Mouse (Mus musculus): ENCODE measurements around the gene Taf12. TPM values are rescaled to one million over a fixed set of nuclear protein-coding genes. Genes with fewer than 3 reads are reported as not detected.

Gene Taf12
- total RNA-seq, 1 experiment: 21.9 TPM

DNA sequence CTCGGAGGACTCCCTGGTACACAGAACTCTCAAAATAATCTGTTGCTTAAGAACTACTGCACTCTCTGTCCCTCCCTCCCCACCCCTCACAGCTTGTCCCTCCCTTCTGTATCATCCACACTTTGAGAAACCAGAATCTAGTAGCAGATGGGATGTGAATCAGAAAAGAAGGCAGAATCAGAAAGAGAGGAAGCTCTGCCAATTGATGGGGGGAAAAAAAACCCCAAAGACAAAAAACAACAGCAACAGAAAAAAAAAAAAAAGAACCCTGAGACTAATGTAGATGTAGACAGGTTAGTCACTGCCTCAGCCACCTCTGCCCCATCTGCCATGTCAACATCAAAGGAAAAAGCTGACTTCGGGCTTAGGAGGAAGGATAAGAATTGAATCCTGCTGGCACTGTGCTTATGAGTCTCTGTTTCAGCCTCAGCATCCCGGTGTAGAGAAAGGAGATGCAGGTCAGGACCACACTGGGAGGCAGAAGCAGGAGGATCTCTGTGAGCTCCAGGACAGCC lies 7.3 kb upstream of the Taf12 start:
- TF ChIP-seq ZNF384 (IDR thresholded peaks at IDR 0.05; ENCODE audit: low read depth, low read length) (no peak), HCFC1 (IDR thresholded peaks at IDR 0.05; ENCODE audit: borderline replicate concordance, insufficient read depth, low read length) (no peak), MAFK (IDR thresholded peaks at IDR 0.05; ENCODE audit: insufficient read depth, low read depth, low read length) (no peak), ZC3H11A (IDR thresholded peaks at IDR 0.05; ENCODE audit: borderline replicate concordance, low read depth, low read length) (no peak), CHD2 (IDR thresholded peaks at IDR 0.05; ENCODE audit: low read depth, low read length) (no peak)
- no peak overlapping the region for H3K27ac ChIP-seq (ENCODE audit: insufficient read depth, low read depth, low read length, poor library complexity, severe bottlenecking)
- H3K9me3 ChIP-seq (ENCODE audit: control insufficient read depth, insufficient read depth, low read depth, low read length): no peaks in the 10 kb centered on the region
- 0 out of 4 replicates have a peak, but pooled peaks cover 0 to under 1% of the 10 kb centered on the region in 2 experiments for H3K4me1 ChIP-seq (ENCODE audit: control insufficient read depth in 2 of 2, insufficient read depth in 2 of 2, low read length in 2 of 2, poor library complexity in 1 of 2)
- no peak overlapping the region for H3K4me3 ChIP-seq (ENCODE audit: insufficient read depth in 1 of 2, low read depth in 1 of 2, low read length in 2 of 2, poor library complexity in 1 of 2, severe bottlenecking in 1 of 2)
- in situ Hi-C loops (cut with MboI; ENCODE audit: low sequenced_read_pairs in 2 of 2, unreplicated experiment in 2 of 2): no loop called here
- H3K9ac ChIP-seq (ENCODE audit: insufficient read depth, low read depth, low read length, poor library complexity, severe bottlenecking): no peak overlapping the region
- no peak for DNase-seq (ENCODE audit: low read depth, low spot score)
- no peaks in the 10 kb centered on the region for H3K36me3 ChIP-seq (ENCODE audit: control insufficient read depth, insufficient read depth, low read length, poor library complexity, severe bottlenecking)

DNA sequence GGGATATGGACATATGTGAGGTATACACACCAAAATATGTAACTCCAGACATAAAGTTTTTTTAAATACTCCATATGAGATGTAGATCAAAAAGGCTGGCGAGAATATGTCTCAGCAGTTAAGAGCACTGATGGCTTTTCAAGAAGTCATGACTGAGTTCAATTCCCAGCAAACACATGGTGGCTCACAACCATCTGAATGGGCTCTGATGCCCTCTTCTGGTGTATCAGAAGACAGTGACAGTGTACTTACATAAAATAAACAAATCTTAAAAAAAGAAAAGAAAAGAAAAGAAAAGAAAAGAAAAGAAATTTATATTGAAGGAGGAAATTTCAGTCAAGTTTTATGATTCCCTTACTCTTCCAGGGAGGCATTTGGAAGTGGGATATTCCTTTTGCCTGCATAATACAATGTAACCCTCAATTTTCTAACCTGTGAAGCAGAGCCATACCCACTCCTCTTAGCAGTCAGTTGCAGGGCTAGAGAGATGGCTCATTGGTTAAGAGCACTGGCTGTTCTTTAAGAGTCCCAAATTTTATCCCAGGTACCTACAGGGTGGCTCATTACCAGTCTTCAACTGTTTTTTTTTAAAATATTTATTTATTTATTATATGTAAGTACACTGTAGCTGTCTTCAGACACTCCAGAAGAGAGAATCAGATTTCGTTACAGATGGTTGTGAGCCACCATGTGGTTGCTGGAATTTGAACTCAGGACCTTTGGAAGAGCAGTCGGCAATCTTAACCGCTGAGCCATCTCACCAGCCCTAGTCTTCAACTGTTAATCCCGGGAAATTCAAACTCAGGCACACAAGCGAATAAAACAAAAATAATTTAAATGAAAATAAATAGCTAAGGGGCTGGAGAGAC lies 5.1 kb upstream of the Taf12 start:
- TF ChIP-seq MAFK (IDR thresholded peaks at IDR 0.05; ENCODE audit: insufficient read depth, low read depth, low read length) (no peak), ZC3H11A (IDR thresholded peaks at IDR 0.05; ENCODE audit: borderline replicate concordance, low read depth, low read length) (no peak), ZNF384 (IDR thresholded peaks at IDR 0.05; ENCODE audit: low read depth, low read length) (no peak), HCFC1 (IDR thresholded peaks at IDR 0.05; ENCODE audit: borderline replicate concordance, insufficient read depth, low read length) (no peak), CHD2 (IDR thresholded peaks at IDR 0.05; ENCODE audit: low read depth, low read length) (no peak)
- in situ Hi-C loops (cut with MboI; ENCODE audit: low sequenced_read_pairs in 2 of 2, unreplicated experiment in 2 of 2): no loop called here
- Histone ChIP-seq H3K27ac (ENCODE audit: insufficient read depth, low read depth, low read length, poor library complexity, severe bottlenecking) (no peak overlapping the region), H3K9me3 (ENCODE audit: control insufficient read depth, insufficient read depth, low read depth, low read length) (no peaks in the 10 kb centered on the region), H3K4me1 (ENCODE audit: control insufficient read depth in 2 of 2, insufficient read depth in 2 of 2, low read length in 2 of 2, poor library complexity in 1 of 2) (peaks cover 0 to 3% of the 10 kb centered on the region in 2 experiments; a peak in 2 of 4 replicates), H3K36me3 (ENCODE audit: control insufficient read depth, insufficient read depth, low read length, poor library complexity, severe bottlenecking) (no peaks in the 10 kb centered on the region), H3K4me3 (ENCODE audit: insufficient read depth in 1 of 2, low read depth in 1 of 2, low read length in 2 of 2, poor library complexity in 1 of 2, severe bottlenecking in 1 of 2) (no peak overlapping the region), H3K9ac (ENCODE audit: insufficient read depth, low read depth, low read length, poor library complexity, severe bottlenecking) (no peak overlapping the region)
- no peak for DNase-seq (ENCODE audit: low read depth, low spot score)

DNA sequence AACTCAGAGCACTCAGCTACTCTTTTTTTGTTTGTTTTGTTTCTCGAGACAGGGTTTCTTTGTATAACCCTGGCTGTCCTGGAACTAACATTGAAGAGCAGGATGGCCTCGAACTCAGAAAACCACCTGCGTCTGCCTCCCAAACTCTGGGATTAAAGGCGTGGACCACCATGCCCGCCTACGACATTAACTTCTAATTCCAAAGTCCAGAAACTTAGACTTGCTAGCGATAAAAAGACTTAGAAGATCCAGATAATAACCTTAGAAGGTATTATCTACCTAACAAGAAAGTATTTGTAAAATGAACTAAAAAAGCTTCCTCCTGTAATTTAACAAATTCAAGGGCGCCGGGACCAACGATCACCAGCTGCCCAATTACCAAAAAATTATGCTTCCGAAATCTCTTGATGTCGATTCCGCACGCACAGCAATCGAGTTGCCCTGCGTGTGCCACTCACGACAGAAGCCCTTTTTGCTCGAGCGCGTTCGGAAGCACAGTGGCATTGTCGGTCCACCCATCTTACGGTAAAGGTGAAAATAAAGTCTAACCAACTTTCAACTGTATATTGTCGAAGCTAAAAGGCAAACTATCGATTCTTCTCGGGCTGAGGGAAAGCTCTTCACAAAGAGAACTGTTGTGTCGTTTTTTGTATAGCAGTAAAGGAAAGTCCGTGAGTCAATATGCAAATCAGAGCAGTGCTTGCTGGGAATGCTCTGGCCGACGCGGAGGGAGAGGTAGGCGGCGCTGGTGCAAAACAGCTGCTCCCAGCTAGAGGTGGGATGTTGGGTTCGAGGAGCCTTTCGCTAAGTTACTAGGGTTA lies 4.2 kb upstream of the Taf12 start:
- Histone ChIP-seq H3K27ac (ENCODE audit: insufficient read depth, low read depth, low read length, poor library complexity, severe bottlenecking) (peak overlapping the region; percentile 72), H3K36me3 (ENCODE audit: control insufficient read depth, insufficient read depth, low read length, poor library complexity, severe bottlenecking) (no peaks in the 10 kb centered on the region), H3K4me3 (ENCODE audit: insufficient read depth in 1 of 2, low read depth in 1 of 2, low read length in 2 of 2, poor library complexity in 1 of 2, severe bottlenecking in 1 of 2) (0 out of 4 replicates have a peak overlapping the region, but pooled peaks have one; percentile 6 to 27), H3K9ac (ENCODE audit: insufficient read depth, low read depth, low read length, poor library complexity, severe bottlenecking) (peak overlapping the region; percentile 60; the same call in 1 of the 2 replicates), H3K9me3 (ENCODE audit: control insufficient read depth, insufficient read depth, low read depth, low read length) (no peaks in the 10 kb centered on the region), H3K4me1 (ENCODE audit: control insufficient read depth in 2 of 2, insufficient read depth in 2 of 2, low read length in 2 of 2, poor library complexity in 1 of 2) (peaks cover 0 to 3% of the 10 kb centered on the region in 2 experiments; a peak in 2 of 4 replicates)
- in situ Hi-C loops (cut with MboI; ENCODE audit: low sequenced_read_pairs in 2 of 2, unreplicated experiment in 2 of 2): no loop called here
- peak; percentile 87; the same call in 1 of the 2 replicates for TF ChIP-seq HCFC1 (IDR thresholded peaks at IDR 0.05; ENCODE audit: borderline replicate concordance, insufficient read depth, low read length)
- no peak; the same call in 1 of the 2 replicates for TF ChIP-seq ZNF384 (IDR thresholded peaks at IDR 0.05; ENCODE audit: low read depth, low read length)
- peak; percentile 83 for DNase-seq (ENCODE audit: low read depth, low spot score)

DNA sequence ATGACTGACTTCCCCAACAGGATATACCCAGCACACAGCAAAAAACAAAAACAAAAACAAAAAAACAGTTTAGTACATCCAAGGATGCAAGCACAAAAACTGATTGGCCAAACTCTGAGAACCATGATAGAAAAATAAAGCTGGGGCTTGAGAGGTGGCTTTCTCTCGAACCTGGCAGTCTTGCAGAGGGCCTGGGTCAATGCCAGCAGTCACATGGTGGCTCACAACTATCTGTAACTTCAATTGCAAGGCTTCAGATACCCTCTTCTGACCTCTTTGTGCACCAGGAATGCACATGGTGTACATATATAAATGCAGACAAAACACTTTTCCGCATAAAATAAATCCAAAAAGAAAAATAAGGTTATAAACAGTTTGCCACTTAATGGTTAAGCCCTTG lies 1.0 kb upstream of the Taf12 start:
- Histone ChIP-seq H3K4me3 (ENCODE audit: insufficient read depth in 1 of 2, low read depth in 1 of 2, low read length in 2 of 2, poor library complexity in 1 of 2, severe bottlenecking in 1 of 2) (peak overlapping the region; percentile 81 to 95), H3K36me3 (ENCODE audit: control insufficient read depth, insufficient read depth, low read length, poor library complexity, severe bottlenecking) (no peaks in the 10 kb centered on the region), H3K9me3 (ENCODE audit: control insufficient read depth, insufficient read depth, low read depth, low read length) (no peaks in the 10 kb centered on the region), H3K4me1 (ENCODE audit: control insufficient read depth in 2 of 2, insufficient read depth in 2 of 2, low read length in 2 of 2, poor library complexity in 1 of 2) (peaks cover 0 to 3% of the 10 kb centered on the region in 2 experiments; a peak in 2 of 4 replicates), H3K27ac (ENCODE audit: insufficient read depth, low read depth, low read length, poor library complexity, severe bottlenecking) (peak overlapping the region; percentile 95; the same call in 1 of the 2 replicates), H3K9ac (ENCODE audit: insufficient read depth, low read depth, low read length, poor library complexity, severe bottlenecking) (peak overlapping the region; percentile 99; the same call in 1 of the 2 replicates)
- in situ Hi-C loops (cut with MboI; ENCODE audit: low sequenced_read_pairs in 2 of 2, unreplicated experiment in 2 of 2): no loop called here
- TF ChIP-seq CHD2 (IDR thresholded peaks at IDR 0.05; ENCODE audit: low read depth, low read length) (no peak), MAFK (IDR thresholded peaks at IDR 0.05; ENCODE audit: insufficient read depth, low read depth, low read length) (no peak), HCFC1 (IDR thresholded peaks at IDR 0.05; ENCODE audit: borderline replicate concordance, insufficient read depth, low read length) (no peak), ZC3H11A (IDR thresholded peaks at IDR 0.05; ENCODE audit: borderline replicate concordance, low read depth, low read length) (no peak), ZNF384 (IDR thresholded peaks at IDR 0.05; ENCODE audit: low read depth, low read length) (no peak)
- no peak for DNase-seq (ENCODE audit: low read depth, low spot score)

All from ES-E14 (cell line).